Mouse (Mus musculus) G1E (cell line): ENCODE results near the gene Rsph6a.

Experiments used
- CTCF ChIP-seq: IDR thresholded peaks from 2 replicates; pipeline ENCODE4 v1.5.1; 2012; ENCODE audit warnings: low read depth, low read length, inconsistent platforms, mixed read lengths
- GATA1 ChIP-seq: IDR thresholded peaks from 2 replicates; pipeline ENCODE4 v1.6.1; 2012; ENCODE audit warnings: borderline replicate concordance, low read length, inconsistent platforms, mixed read lengths

DNA sequence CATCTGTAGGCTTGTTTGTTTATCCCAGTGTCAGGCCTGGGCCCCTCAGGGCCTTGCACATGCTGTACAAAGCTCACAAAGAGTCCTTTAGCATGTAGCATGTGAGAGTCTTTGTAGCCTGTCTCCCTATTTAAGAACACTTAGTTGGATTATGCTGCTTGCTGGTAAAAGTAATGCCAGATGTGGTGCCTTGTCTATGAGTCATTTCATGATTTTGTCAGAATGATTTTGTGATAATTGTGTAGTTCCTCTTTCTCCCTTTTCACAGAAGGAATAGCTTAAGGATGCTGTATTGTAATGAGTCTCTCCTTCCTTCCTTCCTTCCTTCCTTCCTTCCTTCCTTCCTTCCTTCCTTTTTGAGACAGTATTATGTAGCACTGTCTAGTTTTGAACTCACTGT lies 26.4 kb upstream of the Rsph6a start:
- no peak for TF ChIP-seq CTCF
- no peak for TF ChIP-seq GATA1
